Mouse (Mus musculus): Measurements from ENCODE around the gene Rapsn.
A peak's percentile ranks its signal among the peaks of the same experiment; 100 is the strongest.

Rapsn gene

GRCm38 (mm10) chr2:91053934-91054382 lies 18.5 kb downstream of the Rapsn start, which contains the start of gene Psmc3:
TSS of gene Psmc3 (plus strand) at chr2:91054009.
- DNase-seq = peak; percentile 93 to 94

GRCm38 (mm10) chr2:91058435-91058834 lies 23.0 kb downstream of the Rapsn start:
- DNase-seq = no peak

- DNase-seq = no peak
Observed at GRCm38 (mm10) chr2:91059376-91059775, 24.0 kb downstream of the Rapsn start.

GRCm38 (mm10) chr2:91060544-91061355 lies 25.3 kb downstream of the Rapsn start:
- DNase-seq = peak in 1 of 2 experiments; percentile 26

- DNase-seq = no peak
Observed at GRCm38 (mm10) chr2:91061849-91062481, 26.5 kb downstream of the Rapsn start.

- no peak for DNase-seq
Observed at GRCm38 (mm10) chr2:91062779-91063606, 27.6 kb downstream of the Rapsn start.

GRCm38 (mm10) chr2:91064211-91064610 lies 28.8 kb downstream of the Rapsn start:
- no peak for DNase-seq

- DNase-seq = peak; percentile 76 to 78
Observed at GRCm38 (mm10) chr2:91065544-91065943, 30.1 kb downstream of the Rapsn start.

- no peak for DNase-seq
Observed at GRCm38 (mm10) chr2:91066455-91066854, 31.0 kb downstream of the Rapsn start.

- DNase-seq = no peak
Observed at GRCm38 (mm10) chr2:91068162-91068871, 32.9 kb downstream of the Rapsn start.

- no peak for DNase-seq
Observed at GRCm38 (mm10) chr2:91068872-91069165, 33.4 kb downstream of the Rapsn start.

- no peak for DNase-seq
Observed at GRCm38 (mm10) chr2:91069306-91070000, 34.0 kb downstream of the Rapsn start.

- DNase-seq = peak; percentile 97
Observed at GRCm38 (mm10) chr2:91070076-91070800, 34.8 kb downstream of the Rapsn start, which contains the start of gene Slc39a13. TSS of gene Slc39a13 (minus strand) at chr2:91070417.

GRCm38 (mm10) chr2:91071059-91071458 lies 35.6 kb downstream of the Rapsn start:
- no peak for DNase-seq

GRCm38 (mm10) chr2:91072092-91072491 lies 36.7 kb downstream of the Rapsn start:
- no peak for DNase-seq

GRCm38 (mm10) chr2:91077957-91078313 lies 42.5 kb downstream of the Rapsn start:
- no peak for DNase-seq

- DNase-seq = peak; percentile 52 to 54
Observed at GRCm38 (mm10) chr2:91078314-91079025, 43.0 kb downstream of the Rapsn start.

GRCm38 (mm10) chr2:91079026-91079384 lies 43.6 kb downstream of the Rapsn start:
- peak in 1 of 2 experiments; percentile 21 for DNase-seq

GRCm38 (mm10) chr2:91080784-91081513 lies 45.5 kb downstream of the Rapsn start:
- peak; percentile 31 to 46 for DNase-seq
